Mouse (Mus musculus): Measurements from ENCODE around the gene Rnf217.

DNA sequence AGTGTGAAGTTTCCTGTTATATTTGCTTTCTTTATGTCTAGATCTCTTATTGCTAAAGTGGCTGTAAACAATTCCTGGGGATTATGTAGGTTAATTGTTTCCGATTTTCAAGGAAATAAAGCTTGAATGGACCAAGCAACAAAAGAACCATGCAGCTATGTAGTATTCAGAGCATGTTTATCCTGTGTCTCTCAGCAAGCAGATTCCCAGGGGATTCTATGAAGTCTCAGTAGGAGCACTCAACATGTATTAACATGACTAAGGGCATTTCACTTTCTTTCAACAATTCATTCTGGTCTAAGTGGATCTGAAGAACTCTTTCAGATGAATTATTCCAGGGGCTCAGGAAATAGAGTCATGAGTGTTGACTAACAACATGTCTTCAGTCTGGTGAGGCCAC, 37.1 kb upstream of the Rnf217 start:
- TF ChIP-seq POLR2A (IDR thresholded peaks at IDR 0.05; ENCODE audit: low read depth, low read length) (no peak), CHD2 (IDR thresholded peaks at IDR 0.05; ENCODE audit: low read length) (no peak), CTCF (conservative IDR thresholded peaks at IDR 0.05 in 1 of 2, IDR thresholded peaks at IDR 0.05 in 1 of 2; ENCODE audit: low read depth in 2 of 2, low read length in 2 of 2) (no peak), ZC3H11A (IDR thresholded peaks at IDR 0.05; ENCODE audit: low read depth, low read length) (no peak), MAX (IDR thresholded peaks at IDR 0.05; ENCODE audit: low read length) (no peak), ZNF384 (IDR thresholded peaks at IDR 0.05; ENCODE audit: low read depth, low read length) (no peak), TBP (conservative IDR thresholded peaks at IDR 0.05; ENCODE audit: low read depth, low read length) (no peak), EP300 (IDR thresholded peaks at IDR 0.05; ENCODE audit: low read length) (no peak), USF1 (IDR thresholded peaks at IDR 0.05; ENCODE audit: low read depth, low read length) (no peak), POLR2AphosphoS2 (IDR thresholded peaks at IDR 0.05; ENCODE audit: low read depth, low read length) (no peak), UBTF (IDR thresholded peaks at IDR 0.05; ENCODE audit: low read depth, low read length) (no peak), RAD21 (IDR thresholded peaks at IDR 0.05; ENCODE audit: low read depth, low read length) (no peak), NRF1 (IDR thresholded peaks at IDR 0.05; ENCODE audit: low read depth, low read length) (no peak)
